Mouse (Mus musculus) left cerebral cortex, adult 9 months (tissue): ENCODE data around the gene Clasrp.
A peak's percentile ranks its signal among the peaks of the same experiment; 100 is the strongest.

Experiments
- DNase-seq, 2 experiments: peaks; one replicate each; pipeline ENCODE4 v3.0.0; 2022; ENCODE audit warnings: low spot score in 2 of 2

Clasrp gene

GRCm38 (mm10) chr7:19563884-19564283, 40.4 kb downstream of the Clasrp start:
- DNase-seq, result no peak

- no peak for DNase-seq
Measured at GRCm38 (mm10) chr7:19562643-19563410, 41.5 kb downstream of the Clasrp start, which contains the start of gene Ppp1r37. Ppp1r37 (minus strand) TSS chr7:19563076.

GRCm38 (mm10) chr7:19561765-19562642, 42.3 kb downstream of the Clasrp start:
- DNase-seq, result peak; percentile 62 to 87

- no peak for DNase-seq
Measured at GRCm38 (mm10) chr7:19561431-19561764, 42.9 kb downstream of the Clasrp start.

- no peak for DNase-seq
Measured at GRCm38 (mm10) chr7:19560491-19561260, 43.6 kb downstream of the Clasrp start.

- no peak for DNase-seq
Measured at GRCm38 (mm10) chr7:19558965-19559364, 45.3 kb downstream of the Clasrp start.

- peak in 1 of 2 experiments; percentile 42 for DNase-seq
Measured at GRCm38 (mm10) chr7:19557982-19558900, 46.0 kb downstream of the Clasrp start.

GRCm38 (mm10) chr7:19557086-19557485, 47.2 kb downstream of the Clasrp start:
- no peak for DNase-seq

GRCm38 (mm10) chr7:19554168-19554567, 50.1 kb downstream of the Clasrp start:
- DNase-seq, result peak; percentile 61 to 76

GRCm38 (mm10) chr7:19552443-19552842, 51.8 kb downstream of the Clasrp start:
- no peak for DNase-seq

GRCm38 (mm10) chr7:19551634-19552033, 52.7 kb downstream of the Clasrp start:
- DNase-seq, result no peak

GRCm38 (mm10) chr7:19549394-19549793, 54.9 kb downstream of the Clasrp start:
- no peak for DNase-seq

GRCm38 (mm10) chr7:19547344-19547969, 56.8 kb downstream of the Clasrp start:
- no peak for DNase-seq

GRCm38 (mm10) chr7:19546007-19546406, 58.3 kb downstream of the Clasrp start:
- no peak for DNase-seq

- DNase-seq, result no peak
Measured at GRCm38 (mm10) chr7:19543584-19543983, 60.7 kb downstream of the Clasrp start.

- no peak for DNase-seq
Measured at GRCm38 (mm10) chr7:19542155-19542691, 62.1 kb downstream of the Clasrp start.

- DNase-seq, result no peak
Measured at GRCm38 (mm10) chr7:19541681-19542154, 62.6 kb downstream of the Clasrp start.

- no peak for DNase-seq
Measured at GRCm38 (mm10) chr7:19540771-19541566, 63.3 kb downstream of the Clasrp start.

GRCm38 (mm10) chr7:19534676-19535075, 69.6 kb downstream of the Clasrp start:
- DNase-seq, result no peak
